Mouse (Mus musculus): ENCODE data around the gene Cbln4.
A peak's percentile ranks its signal among the peaks of the same experiment; 100 is the strongest.

Cbln4 gene

DNA sequence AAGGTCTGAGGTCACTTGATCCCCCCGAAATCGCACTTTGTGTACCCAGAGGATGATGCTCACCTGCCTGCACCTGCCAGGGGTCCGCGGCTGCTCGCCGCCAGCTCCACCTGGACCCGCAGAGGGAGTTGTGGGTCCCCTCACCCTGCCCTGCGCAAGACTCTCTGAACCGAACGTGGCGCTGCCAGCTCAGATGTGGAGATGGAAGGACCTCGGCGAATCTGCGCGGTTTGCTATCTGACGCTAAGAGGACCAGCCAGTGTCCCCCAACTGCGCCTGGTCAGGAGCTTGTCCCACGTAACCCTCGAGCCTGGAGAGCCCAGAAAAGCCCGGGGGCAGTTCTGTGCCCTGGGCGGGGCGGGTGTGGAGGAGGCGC lies at the start of gene Cbln4:
Gene Cbln4 (minus strand): TSS at position 232 of the 376 bp plus-strand sequence.
- no peak for DNase-seq (ENCODE audit: low spot score in 2 of 2)

GRCm38 (mm10) chr2:172078596-172078995 lies 35.3 kb upstream of the Cbln4 start:
- DNase-seq (ENCODE audit: low spot score in 2 of 2), result no peak

DNA sequence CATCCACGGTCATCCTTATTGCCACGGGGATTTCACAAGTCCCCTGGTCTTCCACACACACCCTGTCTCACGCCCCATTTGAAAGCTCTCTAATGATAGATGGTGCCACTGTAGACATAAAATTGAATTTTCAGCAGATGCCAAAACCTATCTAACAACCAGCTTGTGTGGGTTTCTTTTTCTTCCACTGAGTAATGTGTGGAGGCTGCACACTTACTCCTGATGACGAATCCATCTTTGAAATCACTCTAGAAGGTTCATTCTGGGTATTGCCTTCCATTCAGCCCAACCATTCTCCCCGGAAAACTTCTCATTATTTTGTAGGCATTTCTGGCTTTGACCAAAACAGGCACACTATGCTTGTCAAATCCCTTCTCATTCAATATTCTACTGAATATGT lies 33.0 kb upstream of the Cbln4 start:
- no peak for DNase-seq (ENCODE audit: low spot score in 2 of 2)

GRCm38 (mm10) chr2:172062876-172063275 lies 19.6 kb upstream of the Cbln4 start:
- no peak for DNase-seq (ENCODE audit: low spot score in 2 of 2)

- DNase-seq (ENCODE audit: low spot score in 2 of 2), result no peak
Measured at GRCm38 (mm10) chr2:172059747-172060146, 16.5 kb upstream of the Cbln4 start.

DNA sequence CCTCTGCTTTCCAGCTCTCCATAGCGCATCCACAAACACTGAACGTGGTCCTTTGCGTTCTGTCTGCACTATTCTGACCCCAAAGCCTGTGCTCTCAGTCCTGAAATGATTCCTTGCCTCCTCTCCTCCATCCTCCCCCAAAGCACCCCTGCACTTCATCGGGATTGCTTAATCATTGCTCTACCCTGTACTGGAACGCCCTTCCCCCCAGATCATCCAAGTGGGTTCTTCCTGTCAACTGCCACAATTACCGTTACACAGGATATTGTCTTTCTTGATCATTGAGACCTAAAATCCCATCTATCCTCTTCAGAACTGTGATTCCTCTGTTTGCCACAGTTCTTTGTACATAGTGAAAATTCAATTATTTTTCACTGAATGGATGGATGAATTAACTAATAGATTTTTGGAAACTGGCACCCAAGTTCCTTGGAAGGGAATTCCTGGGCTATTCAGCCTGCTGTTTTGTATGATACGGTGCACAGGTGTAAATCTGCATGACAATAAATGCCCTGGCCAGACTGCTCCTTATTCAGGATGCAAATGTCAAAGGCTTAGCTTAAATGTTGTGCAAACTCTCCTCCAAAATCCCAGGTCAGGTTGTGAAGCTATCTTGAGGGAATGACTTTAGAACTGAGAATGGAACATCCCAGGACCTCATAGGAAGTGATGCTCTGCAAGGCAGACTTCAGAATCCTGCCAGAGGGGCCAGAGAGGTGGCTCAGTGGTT lies 15.8 kb upstream of the Cbln4 start:
- no peak for DNase-seq (ENCODE audit: low spot score in 2 of 2)

DNA sequence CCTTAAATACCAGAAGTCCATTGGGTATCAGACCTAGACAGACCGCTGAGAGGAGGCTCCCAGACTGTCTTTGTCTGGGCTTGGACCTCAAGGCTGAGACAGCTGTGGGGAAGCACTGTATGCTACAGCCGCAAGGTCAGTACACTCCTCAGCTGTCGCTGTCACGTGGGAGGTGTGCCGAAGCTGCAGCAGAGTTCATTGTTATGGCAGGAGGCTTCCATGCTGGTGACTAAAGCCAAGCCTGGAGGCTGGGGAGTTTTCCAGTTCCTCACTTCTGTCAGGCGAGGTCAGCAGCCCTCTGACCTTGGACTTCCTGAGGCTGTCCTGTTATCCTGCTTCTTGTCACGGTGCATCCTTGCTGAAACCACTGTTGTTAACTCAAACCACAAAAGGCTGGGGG lies 2.7 kb upstream of the Cbln4 start:
- no peak for DNase-seq (ENCODE audit: low spot score in 2 of 2)

DNA sequence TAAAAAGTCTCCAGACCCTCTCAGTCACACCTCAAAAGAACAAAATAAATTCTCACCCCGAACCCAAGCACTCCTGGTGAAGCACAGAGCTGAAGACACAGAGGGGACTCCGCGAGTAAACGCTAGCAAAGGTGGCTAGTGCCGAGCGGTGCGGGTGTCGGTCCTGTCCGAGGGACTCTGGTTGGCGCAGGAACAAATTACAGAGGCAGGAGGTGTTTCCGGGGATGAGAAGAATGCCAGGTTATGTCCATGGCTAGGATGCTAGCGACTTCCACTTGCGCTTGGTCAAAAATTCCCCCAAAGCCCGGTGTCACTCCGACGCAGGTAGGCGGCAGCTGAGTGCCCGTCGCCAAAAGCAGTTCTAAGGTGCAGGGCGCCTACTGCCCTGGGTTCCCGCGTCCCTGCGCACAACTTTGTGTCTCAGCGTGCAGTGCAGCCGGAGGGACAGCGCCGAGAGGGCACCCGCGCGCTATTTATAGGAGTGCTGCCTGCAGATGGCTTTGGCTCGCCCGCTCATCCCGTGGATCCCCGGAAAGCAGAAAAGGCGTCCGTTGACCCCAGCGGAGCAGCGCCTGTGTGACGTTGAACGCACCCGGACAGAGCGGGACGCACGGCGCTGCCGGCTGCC lies 545 bp downstream of the Cbln4 start:
- no peak for DNase-seq (ENCODE audit: low spot score in 2 of 2)

GRCm38 (mm10) chr2:172042125-172042524 lies 1.1 kb downstream of the Cbln4 start:
- DNase-seq (ENCODE audit: low spot score in 2 of 2), result peak; percentile 11 to 31

GRCm38 (mm10) chr2:172040859-172041258 lies 2.4 kb downstream of the Cbln4 start:
- DNase-seq (ENCODE audit: low spot score in 2 of 2), result no peak

DNA sequence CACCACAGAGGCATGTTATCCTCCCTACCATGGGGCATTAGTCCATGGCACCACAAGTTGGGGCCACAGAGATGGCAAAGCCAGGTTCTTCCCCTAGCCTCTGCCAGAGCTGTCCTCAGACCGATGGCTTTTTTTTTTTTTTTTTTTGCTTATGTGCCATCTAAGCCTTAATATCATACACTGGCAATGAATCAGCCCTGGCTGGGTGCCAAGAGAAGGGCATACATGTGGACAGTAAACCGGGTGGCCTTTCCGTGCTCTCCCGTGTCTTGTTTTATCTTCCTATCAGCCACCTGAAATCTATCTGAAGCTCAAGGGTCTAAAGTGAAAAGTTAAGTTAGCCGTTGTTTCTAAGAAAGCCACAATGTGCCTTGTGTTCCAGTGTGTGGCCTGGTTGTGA lies 3.7 kb downstream of the Cbln4 start:
- DNase-seq (ENCODE audit: low spot score in 2 of 2), result no peak

DNA sequence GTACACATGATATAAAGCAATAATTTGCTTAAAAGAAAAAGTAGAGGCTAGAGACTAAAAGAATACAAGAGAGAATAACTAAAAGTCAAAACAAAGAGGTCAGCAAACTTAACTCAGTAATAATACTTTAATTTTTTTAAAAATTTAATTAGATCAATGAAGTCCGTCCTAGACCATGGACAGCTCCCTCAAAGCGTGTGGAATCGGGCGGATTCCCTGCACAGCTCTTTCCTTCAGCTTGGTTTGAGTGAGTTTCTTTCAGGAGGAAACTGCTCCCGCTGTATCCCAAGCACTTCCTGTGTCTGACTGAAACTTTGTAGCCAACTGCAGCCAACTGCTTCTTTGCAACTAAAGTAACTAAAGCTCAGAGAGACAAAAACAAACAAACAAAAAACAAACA lies 9.0 kb downstream of the Cbln4 start:
- no peak for DNase-seq (ENCODE audit: low spot score in 2 of 2)

DNA sequence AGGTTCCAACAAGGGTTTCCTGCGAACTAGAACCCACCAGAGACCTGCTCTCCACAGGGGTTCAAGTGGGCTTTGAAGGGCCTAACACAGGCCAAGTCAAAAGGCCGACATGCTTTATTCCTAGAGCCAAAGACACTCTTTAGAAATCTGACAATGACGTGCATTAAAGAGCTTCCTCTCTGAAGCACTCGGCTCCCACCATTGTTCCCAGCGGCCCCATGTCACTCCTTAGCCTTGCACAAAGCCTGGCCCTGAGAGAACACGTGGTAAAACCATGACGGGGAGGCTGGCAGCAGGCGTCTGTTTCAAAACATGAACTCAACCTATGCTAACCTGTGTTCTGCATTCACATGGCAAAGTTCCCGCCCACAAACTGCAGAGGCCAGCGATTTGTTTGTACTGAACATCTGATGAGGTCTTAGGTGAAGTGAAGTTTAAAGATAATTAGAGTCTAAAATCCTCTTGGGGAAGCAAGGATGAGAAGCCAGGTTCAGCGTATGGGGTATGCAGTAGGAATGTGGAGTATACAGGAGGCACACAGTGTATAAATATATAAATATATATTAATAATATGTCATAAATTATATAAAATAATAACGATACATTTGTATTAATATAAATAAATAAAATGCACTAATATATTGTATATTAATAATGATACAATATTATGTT lies 17.7 kb downstream of the Cbln4 start:
- no peak for DNase-seq (ENCODE audit: low spot score in 2 of 2)

GRCm38 (mm10) chr2:172006726-172007125 lies 36.5 kb downstream of the Cbln4 start:
- no peak for DNase-seq (ENCODE audit: low spot score in 2 of 2)

DNA sequence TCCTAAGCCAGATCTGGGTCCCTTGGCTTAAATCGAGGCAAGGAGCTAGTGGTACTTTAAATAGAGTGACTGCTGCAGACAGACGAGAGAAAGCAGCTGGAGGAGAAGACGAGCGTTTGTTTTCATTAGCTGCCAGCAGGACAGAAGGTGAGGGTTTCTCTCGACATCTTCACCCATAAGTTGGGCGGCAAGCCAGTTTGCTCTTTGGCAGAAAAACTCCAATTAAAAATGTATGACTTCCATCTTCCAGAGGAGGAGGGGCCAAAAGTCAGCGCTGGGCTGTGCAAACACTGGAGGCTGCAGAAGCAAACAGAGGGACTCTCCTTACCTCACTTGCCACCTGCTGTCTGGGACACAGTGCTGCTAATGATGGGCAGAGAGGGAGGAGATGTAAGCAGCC lies 37.3 kb downstream of the Cbln4 start:
- DNase-seq (ENCODE audit: low spot score in 2 of 2), result no peak

DNA sequence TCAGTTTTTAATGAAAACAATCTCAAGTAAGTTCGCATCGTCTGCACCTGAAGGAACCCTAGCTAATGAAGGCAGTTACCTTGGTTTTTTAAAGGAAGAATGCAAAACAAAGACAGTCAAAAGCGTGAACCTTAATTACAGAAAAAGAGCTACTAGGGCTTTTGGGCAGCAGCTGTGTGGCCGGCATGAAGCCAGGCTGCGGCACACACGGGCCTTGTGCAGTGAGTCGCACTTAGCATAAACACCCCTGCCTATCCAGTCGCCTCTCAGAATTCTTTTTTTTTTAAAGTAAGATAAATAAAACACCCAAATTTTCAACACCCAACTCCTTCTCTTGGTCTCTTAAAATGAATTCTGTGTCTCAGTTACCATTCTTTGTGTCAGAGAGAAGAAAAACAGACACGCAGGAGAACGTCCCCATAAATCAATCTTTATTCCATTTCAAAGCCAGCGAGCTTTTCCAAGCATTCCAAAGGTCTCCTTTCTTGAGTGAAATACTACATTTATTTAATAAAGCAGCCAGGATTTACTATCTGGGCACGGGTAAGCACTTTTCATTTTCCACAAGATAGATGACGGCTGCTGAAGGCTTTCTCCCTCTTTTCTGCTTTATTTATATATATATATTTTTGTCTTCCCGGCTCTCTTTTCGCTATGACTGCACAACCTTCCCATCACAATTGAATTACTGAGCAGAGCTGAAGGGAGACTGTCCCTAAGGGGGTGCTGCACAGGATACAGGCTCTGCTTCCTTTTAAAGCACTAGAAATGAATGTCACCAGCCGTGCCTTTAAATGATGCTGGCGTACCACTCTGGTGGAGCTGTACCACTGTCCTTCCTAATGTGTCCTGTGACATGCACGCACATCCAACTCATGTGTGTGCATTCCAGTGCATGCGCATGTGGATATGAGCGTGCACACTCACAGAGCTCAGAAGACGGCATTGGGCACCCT lies 39.0 kb downstream of the Cbln4 start:
- DNase-seq (ENCODE audit: low spot score in 2 of 2), result no peak

- DNase-seq (ENCODE audit: low spot score in 2 of 2), result no peak
Measured at GRCm38 (mm10) chr2:171996979-171997686, 46.1 kb downstream of the Cbln4 start.

- DNase-seq (ENCODE audit: low spot score in 2 of 2), result no peak
Measured at GRCm38 (mm10) chr2:171994861-171995260, 48.4 kb downstream of the Cbln4 start.

- DNase-seq (ENCODE audit: low spot score in 2 of 2), result no peak
Measured at GRCm38 (mm10) chr2:171994240-171994639, 49.0 kb downstream of the Cbln4 start.

- no peak for DNase-seq (ENCODE audit: low spot score in 2 of 2)
Measured at GRCm38 (mm10) chr2:171986686-171987085, 56.6 kb downstream of the Cbln4 start.
